Mouse (Mus musculus): ENCODE results near the gene Thsd7b. TPM values are rescaled to one million over a fixed set of nuclear protein-coding genes. Genes with fewer than 3 reads are reported as not detected.
"Not testable (repeated sequence)": the region's sequence is repeated elsewhere in the genome, so short reads cannot be mapped to it uniquely, and the experiment has no call there.

Thsd7b gene
- total RNA-seq, 2 experiments from 2014 or later, result 12.4 to 12.7 TPM

GRCm38 (mm10) chr1:129619440-129620301, 346.6 kb downstream of the Thsd7b start:
- no peak for DNase-seq (ENCODE audit: low spot score in 2 of 2)

GRCm38 (mm10) chr1:129624519-129624918, 351.4 kb downstream of the Thsd7b start:
- no peak for DNase-seq (ENCODE audit: low spot score in 2 of 2)

GRCm38 (mm10) chr1:129635146-129635545, 362.0 kb downstream of the Thsd7b start:
- DNase-seq (ENCODE audit: low spot score in 2 of 2), result no peak

GRCm38 (mm10) chr1:129644252-129644861, 371.3 kb downstream of the Thsd7b start:
- no peak for DNase-seq (ENCODE audit: low spot score in 2 of 2)

- DNase-seq (ENCODE audit: low spot score in 2 of 2), result not testable (repeated sequence)
These were observed 378.3 kb downstream of the Thsd7b start for GRCm38 (mm10) chr1:129651448-129651847.

GRCm38 (mm10) chr1:129658045-129658444, 384.9 kb downstream of the Thsd7b start:
- peak in 1 of 2 experiments; percentile 14 for DNase-seq (ENCODE audit: low spot score in 2 of 2)

- DNase-seq (ENCODE audit: low spot score in 2 of 2), result no peak
These were observed 402.8 kb downstream of the Thsd7b start for GRCm38 (mm10) chr1:129675878-129676277.

- no peak for DNase-seq (ENCODE audit: low spot score in 2 of 2)
These were observed 405.7 kb downstream of the Thsd7b start for GRCm38 (mm10) chr1:129678851-129679250.

GRCm38 (mm10) chr1:129705701-129706100, 432.6 kb downstream of the Thsd7b start:
- DNase-seq (ENCODE audit: low spot score in 2 of 2), result no peak

GRCm38 (mm10) chr1:129712706-129713105, 439.6 kb downstream of the Thsd7b start:
- peak; percentile 24 to 57 for DNase-seq (ENCODE audit: low spot score in 2 of 2)

- no peak for DNase-seq (ENCODE audit: low spot score in 2 of 2)
These were observed 440.5 kb downstream of the Thsd7b start for GRCm38 (mm10) chr1:129713571-129713970.

GRCm38 (mm10) chr1:129719592-129719991, 446.5 kb downstream of the Thsd7b start:
- no peak for DNase-seq (ENCODE audit: low spot score in 2 of 2)

- no peak for DNase-seq (ENCODE audit: low spot score in 2 of 2)
These were observed 458.9 kb downstream of the Thsd7b start for GRCm38 (mm10) chr1:129731991-129732390.

- peak in 1 of 2 experiments; percentile 15 for DNase-seq (ENCODE audit: low spot score in 2 of 2)
These were observed 474.5 kb downstream of the Thsd7b start for GRCm38 (mm10) chr1:129747595-129747994.

GRCm38 (mm10) chr1:129756548-129757240, 483.6 kb downstream of the Thsd7b start:
- no peak for DNase-seq (ENCODE audit: low spot score in 2 of 2)

GRCm38 (mm10) chr1:129759003-129759402, 485.9 kb downstream of the Thsd7b start:
- DNase-seq (ENCODE audit: low spot score in 2 of 2), result no peak

- no peak for DNase-seq (ENCODE audit: low spot score in 2 of 2)
These were observed 488.1 kb downstream of the Thsd7b start for GRCm38 (mm10) chr1:129761234-129761633.

GRCm38 (mm10) chr1:129764748-129765147, 491.6 kb downstream of the Thsd7b start:
- DNase-seq (ENCODE audit: low spot score in 2 of 2), result no peak

GRCm38 (mm10) chr1:129777055-129777454, 504.0 kb downstream of the Thsd7b start:
- no peak for DNase-seq (ENCODE audit: low spot score in 2 of 2)

GRCm38 (mm10) chr1:129779506-129779905, 506.4 kb downstream of the Thsd7b start:
- no peak for DNase-seq (ENCODE audit: low spot score in 2 of 2)

- no peak for DNase-seq (ENCODE audit: low spot score in 2 of 2)
These were observed 507.5 kb downstream of the Thsd7b start for GRCm38 (mm10) chr1:129780589-129780988.

GRCm38 (mm10) chr1:129798519-129798918, 525.4 kb downstream of the Thsd7b start:
- DNase-seq (ENCODE audit: low spot score in 2 of 2), result no peak

All from layer of hippocampus, adult 18-20 months (tissue).